Mouse (Mus musculus): Measurements from ENCODE around the gene Lrrk2.

GRCm38 (mm10) chr15:91753378-91754080 lies 80.6 kb downstream of the Lrrk2 start:
- no peak for TF ChIP-seq TAL1 (IDR thresholded peaks at IDR 0.05; ENCODE audit: low read length)
- no peak for TF ChIP-seq GATA1 (IDR thresholded peaks at IDR 0.05; ENCODE audit: low read length)

Measured in erythroblast, embryonic 14.5 days (primary cell).